Mouse (Mus musculus): ENCODE results near the gene Ralgapa2.

The Ralgapa2 gene

GRCm38 (mm10) chr2:146428751-146429150 is 83.4 kb downstream of the Ralgapa2 start:
- no peak for DNase-seq (ENCODE audit: low spot score)

DNA sequence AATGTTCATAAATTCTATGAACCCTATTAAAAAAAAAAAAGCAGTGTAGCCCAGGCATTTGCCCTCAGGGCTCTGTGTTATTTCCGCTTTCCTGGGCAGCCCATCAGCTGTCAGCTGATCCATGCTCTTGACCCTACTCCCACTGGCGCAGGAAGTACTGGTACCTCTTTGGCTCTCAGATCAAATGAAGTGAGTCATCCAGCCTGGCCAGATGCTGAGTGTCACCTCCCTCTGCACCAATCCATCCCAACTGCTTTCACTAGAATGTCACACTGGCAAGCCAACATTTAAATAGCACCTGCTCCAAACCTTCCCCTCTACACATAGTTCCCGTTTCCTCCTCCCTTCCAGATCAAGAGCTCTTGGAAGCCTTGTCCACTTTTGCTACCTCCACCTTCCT is 84.8 kb downstream of the Ralgapa2 start:
- no peak for DNase-seq (ENCODE audit: low spot score)

DNA sequence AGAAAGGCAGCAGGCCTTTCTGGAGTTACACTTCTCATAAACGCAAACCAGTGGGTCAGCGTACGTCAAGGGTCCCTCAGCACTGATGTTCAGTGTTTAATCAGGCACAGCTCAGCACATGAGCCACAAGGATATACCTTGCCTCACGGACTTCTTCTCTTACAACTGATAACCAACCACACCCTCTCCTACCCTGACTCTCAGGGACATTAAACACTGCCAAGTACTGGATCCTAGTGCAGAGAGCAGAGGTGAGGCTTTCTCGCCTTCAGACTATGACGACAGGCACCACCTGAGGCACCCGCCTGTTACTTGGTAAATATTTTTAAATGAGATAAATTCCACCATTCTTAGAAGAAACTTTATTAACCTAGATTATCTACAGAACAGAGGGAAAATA is 85.8 kb downstream of the Ralgapa2 start:
- no peak for DNase-seq (ENCODE audit: low spot score)

DNA sequence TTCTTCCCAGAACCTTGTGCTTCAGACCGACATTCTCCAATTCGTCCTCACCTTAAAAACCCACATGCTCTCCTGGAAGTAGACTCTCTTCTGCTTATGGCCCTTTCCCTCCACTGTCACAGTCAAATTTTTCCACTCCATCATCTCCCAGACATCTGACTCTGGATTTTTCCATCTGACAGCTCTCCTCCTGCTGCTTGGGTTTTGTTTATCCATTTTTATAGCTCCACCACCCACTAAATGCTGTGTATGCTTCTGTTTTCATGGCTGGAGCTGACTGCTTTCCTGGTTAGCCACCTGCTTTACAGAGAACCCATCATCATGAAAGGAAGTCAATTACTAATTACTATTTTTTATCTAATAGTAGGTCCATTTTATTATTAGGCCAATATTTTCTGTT is 86.9 kb downstream of the Ralgapa2 start:
- no peak for DNase-seq (ENCODE audit: low spot score)

DNA sequence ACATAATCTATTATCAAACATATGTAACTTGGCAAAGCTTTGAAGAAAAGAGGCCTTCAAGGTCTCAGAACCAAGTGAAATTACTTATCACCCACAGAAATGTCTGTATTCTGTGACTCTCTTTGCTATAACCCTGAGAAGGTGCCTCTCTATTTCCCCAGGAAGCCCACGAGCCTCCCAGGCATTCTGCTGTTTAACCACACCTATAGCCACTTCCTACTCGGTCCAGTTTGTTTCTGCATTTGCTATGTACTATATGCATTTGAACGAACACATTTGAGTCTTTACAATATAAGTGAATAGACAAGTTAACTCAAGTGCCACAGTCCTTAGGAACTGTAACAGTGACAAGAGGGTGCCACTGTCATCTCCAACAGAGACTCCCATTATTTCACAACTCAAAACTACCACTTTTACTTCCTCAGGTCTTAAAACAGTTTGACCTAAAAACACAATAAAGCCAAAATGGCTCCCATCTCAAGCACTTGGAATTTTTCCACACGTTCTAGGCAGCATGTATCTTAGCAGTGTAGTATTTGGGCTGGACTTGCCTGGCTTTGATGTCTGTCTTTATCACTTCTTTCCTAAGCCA is 88.3 kb downstream of the Ralgapa2 start:
- DNase-seq (ENCODE audit: low spot score) = no peak

DNA sequence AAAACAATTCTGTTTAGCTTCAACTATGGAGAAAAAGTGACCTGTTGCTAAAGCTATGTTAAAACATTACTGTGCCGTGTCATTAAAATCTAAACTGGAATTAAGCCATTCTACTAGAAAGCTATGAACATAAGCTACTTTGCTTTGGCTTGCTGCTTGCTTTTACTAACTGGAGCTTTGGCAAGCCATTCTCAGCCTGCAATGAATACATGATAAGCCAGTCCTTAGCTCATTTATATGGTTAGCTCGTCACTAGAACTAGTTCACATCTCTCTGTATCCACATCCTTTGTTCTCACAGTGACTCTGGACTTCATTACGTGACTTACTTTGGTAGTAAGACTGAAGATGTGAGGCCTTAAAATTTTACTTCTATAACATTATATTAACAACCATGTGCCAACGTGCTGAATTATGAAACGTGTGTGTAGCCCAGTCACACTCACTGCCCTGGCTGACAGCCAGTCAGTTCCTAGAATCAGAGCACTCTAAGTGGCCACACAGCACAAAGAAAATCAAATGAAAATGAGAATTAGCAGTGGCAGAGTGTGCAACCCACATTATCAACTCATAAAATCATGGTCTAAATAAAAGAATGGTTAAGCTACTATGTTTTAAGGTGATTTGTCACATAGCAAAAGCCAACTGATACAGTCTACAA is 89.0 kb downstream of the Ralgapa2 start:
- DNase-seq (ENCODE audit: low spot score) = no peak

DNA sequence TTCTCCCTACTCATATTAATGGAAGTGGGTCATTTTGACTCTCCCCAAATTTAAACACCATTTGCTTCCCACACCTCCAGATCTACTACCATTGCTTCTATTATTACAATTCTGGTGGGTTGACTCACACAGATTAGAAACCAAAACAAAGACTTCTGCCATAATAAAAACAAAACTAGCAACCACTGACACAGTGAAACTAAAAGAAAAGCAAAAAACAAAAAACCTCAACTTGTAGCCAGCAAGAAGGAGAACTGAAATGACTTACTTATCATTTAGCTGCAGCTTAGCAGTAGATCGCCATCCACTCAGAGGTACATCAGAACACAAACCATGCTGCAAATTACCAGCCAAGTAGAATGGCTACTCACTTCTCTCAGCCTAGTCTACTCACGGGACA is 95.9 kb downstream of the Ralgapa2 start:
- no peak for DNase-seq (ENCODE audit: low spot score)

- DNase-seq (ENCODE audit: low spot score) = peak; percentile 13
Measured at GRCm38 (mm10) chr2:146414484-146415291, 97.5 kb downstream of the Ralgapa2 start.

- DNase-seq (ENCODE audit: low spot score) = no peak
Measured at GRCm38 (mm10) chr2:146412733-146413132, 99.4 kb downstream of the Ralgapa2 start.

- no peak for DNase-seq (ENCODE audit: low spot score)
Measured at GRCm38 (mm10) chr2:146411904-146412303, 100.2 kb downstream of the Ralgapa2 start.

DNA sequence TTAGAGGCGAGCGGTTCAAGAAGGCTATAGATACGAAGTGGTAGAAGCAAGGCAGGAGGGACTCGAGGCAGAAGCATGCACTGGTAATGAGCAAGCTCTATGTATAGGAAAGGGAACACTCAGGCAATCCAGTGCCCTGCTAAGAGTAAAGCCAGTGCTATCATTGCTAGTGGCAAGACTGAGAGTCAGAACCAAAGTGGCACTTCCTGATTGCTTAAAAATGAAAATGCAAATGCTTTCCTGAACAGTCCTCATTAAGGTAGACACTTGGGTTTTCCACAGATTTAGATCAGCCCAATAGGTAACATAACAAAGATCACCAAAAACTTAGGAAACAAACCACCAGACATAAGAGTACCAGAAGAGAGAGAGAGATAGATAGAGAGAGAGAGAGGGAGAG is 105.1 kb downstream of the Ralgapa2 start:
- no peak for DNase-seq (ENCODE audit: low spot score)

- DNase-seq (ENCODE audit: low spot score) = no peak
Measured at GRCm38 (mm10) chr2:146401588-146401987, 110.6 kb downstream of the Ralgapa2 start.

DNA sequence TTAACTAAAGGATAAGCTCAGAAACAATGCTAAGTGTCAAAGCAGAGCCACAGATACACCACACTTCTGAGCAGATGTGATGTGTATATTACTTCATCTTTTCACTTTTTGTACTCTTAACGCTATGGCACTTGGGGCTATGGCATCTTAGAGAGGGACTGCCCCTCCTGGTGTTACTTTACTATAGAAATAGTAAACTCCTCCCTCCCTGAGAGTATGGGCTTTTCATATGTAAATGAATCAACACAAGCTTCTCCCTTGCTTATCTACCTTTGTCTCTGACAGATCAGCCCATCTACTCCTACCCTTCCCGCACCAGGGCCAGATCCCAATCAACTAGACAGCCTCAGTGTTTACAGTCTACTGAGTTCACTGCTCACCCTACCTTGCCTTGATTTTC is 111.4 kb downstream of the Ralgapa2 start:
- no peak for DNase-seq (ENCODE audit: low spot score)

GRCm38 (mm10) chr2:146398211-146398865 is 113.8 kb downstream of the Ralgapa2 start:
- DNase-seq (ENCODE audit: low spot score) = no peak

DNA sequence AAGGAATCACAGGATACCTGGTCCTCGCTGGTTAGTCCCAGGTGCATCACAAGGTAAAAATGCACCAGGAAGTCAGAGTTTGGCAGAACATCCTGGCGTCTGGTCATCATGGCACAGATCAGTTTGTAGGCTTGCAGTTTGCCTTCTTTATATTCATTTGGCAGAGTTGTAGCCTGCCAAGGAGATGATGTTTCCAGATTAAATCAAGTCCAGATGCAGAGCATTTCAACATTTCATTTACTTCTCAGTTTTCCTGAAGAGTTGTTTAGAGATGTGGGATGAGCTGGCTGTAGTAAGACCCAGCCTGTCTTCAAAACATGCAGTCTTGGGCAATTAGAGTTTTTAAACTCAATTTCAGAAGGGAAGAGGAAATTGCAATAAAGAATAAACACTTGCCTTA is 124.9 kb downstream of the Ralgapa2 start:
- DNase-seq (ENCODE audit: low spot score) = no peak

DNA sequence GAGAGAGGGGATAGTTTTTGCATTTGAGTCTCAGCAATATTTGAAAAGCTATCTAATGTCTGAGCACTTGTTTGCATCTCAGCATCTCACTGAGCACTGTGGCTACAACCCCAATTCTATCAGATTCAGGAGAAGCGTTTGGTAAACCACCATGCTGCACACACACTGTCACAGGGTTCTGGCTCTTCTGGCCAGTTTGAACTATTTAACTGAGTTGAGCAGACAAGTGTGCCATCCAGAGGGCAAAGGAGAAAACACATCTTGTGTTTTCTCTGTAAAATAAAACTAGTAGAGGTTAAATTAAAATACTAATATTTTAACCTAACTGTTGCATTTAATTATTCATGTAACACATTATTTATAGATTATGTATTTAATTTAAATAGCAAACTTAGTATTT is 127.6 kb downstream of the Ralgapa2 start:
- no peak for DNase-seq (ENCODE audit: low spot score)

- no peak for DNase-seq (ENCODE audit: low spot score)
Measured at GRCm38 (mm10) chr2:146376293-146376692, 135.9 kb downstream of the Ralgapa2 start.

GRCm38 (mm10) chr2:146366098-146366497 is 146.0 kb downstream of the Ralgapa2 start:
- DNase-seq (ENCODE audit: low spot score) = no peak

GRCm38 (mm10) chr2:146365368-146365983 is 146.7 kb downstream of the Ralgapa2 start:
- DNase-seq (ENCODE audit: low spot score) = no peak

DNA sequence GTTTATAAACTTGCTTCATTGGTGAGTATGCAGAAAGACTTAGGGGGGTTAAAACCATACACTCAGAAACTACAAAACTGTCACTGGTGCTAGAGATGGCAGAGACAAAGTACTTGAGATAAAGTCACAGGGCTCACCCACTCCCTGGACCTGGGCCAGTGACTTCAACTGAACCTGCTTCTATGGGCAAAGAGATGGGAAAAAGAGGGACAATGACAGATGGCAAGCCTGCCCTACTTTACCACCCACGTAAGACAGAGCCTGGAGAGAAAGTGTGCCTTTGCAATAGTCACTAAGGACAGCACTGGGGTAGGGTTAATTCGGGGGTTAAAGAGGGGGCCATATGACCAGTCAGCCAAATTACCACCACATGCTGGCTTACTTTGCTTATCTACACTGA is 148.7 kb downstream of the Ralgapa2 start:
- DNase-seq (ENCODE audit: low spot score) = no peak

- DNase-seq (ENCODE audit: low spot score) = no peak
Measured at GRCm38 (mm10) chr2:146362932-146363331, 149.2 kb downstream of the Ralgapa2 start.

GRCm38 (mm10) chr2:146361969-146362368 is 150.2 kb downstream of the Ralgapa2 start:
- DNase-seq (ENCODE audit: low spot score) = no peak
